Comparison of ENCODE assay signal across 28 mouse cellular contexts in the genomic region with DNA sequence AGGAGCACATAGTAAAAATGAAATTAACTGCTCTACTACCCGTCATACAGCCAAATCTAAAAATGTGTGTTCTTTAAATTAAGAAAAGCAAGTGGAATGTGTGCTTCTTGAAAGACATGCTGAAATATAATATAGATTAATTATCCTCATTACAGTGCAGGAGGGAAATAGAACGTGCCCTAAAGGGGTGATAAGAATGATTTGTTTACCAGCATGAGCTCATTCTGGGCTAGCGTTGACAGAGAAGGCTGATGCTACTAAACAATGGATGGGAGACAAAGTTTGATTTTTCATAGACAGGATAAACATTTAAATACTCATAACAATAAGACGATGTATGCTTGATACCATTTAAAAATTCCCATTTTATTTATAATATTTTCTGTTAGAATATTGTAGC.
"Had no signal": no experiment of that assay in that cellular context is flagged by ENCODE, and none has a peak within 500 bp of the region (broad histone marks: within the 10 kb centered on the region; RNA-seq: fewer than 3 reads in every experiment).

No protein-coding gene starts in this region.

- ATAC-seq: forebrain, embryonic 13.5 days; forebrain, embryonic 14.5 days; forebrain, embryonic 15.5 days; forebrain, embryonic 16.5 days; forebrain, postnatal 0 days had no signal

- H3K9ac ChIP-seq: embryonic facial prominence, embryonic 12.5 days; embryonic facial prominence, embryonic 13.5 days; embryonic facial prominence, embryonic 15.5 days; forebrain, embryonic 12.5 days; forebrain, embryonic 13.5 days; forebrain, embryonic 15.5 days; forebrain, postnatal 0 days had no signal

- H3K9me3 ChIP-seq: embryonic facial prominence, embryonic 10.5 days; embryonic facial prominence, embryonic 12.5 days; embryonic facial prominence, embryonic 13.5 days; embryonic facial prominence, embryonic 15.5 days; forebrain, embryonic 10.5 days; forebrain, embryonic 12.5 days; forebrain, embryonic 13.5 days; forebrain, embryonic 15.5 days had no signal

- DNase-seq: cerebellum, adult 18-20 months; cerebellum, adult 2 months; cerebellum, adult 8-10 months; cerebellum, adult 9-10 months; cerebellum, adult 9-11 months; cerebellum, postnatal 10 days; cerebellum, postnatal 14 days; cerebellum, postnatal 36 days; embryo, embryonic 11 days; forebrain, postnatal 0 days; gastrocnemius, adult 2 months; gastrocnemius, postnatal 10 days; gastrocnemius, postnatal 14 days; gastrocnemius, postnatal 25 days; gastrocnemius, postnatal 36 days; heart, adult 11 months; heart, adult 18-20 months had no signal

- H3K27me3 ChIP-seq: embryonic facial prominence, embryonic 12.5 days; embryonic facial prominence, embryonic 13.5 days; embryonic facial prominence, embryonic 15.5 days; forebrain, embryonic 12.5 days; forebrain, embryonic 13.5 days; forebrain, embryonic 15.5 days had no signal

- H3K36me3 ChIP-seq: embryonic facial prominence, embryonic 10.5 days; embryonic facial prominence, embryonic 12.5 days; embryonic facial prominence, embryonic 13.5 days; embryonic facial prominence, embryonic 15.5 days; forebrain, embryonic 10.5 days; forebrain, embryonic 12.5 days; forebrain, embryonic 15.5 days had no signal

- H3K4me3 ChIP-seq: embryonic facial prominence, embryonic 10.5 days; embryonic facial prominence, embryonic 12.5 days; embryonic facial prominence, embryonic 13.5 days; embryonic facial prominence, embryonic 15.5 days; erythroblast, embryonic 14.5 days; forebrain, embryonic 10.5 days; forebrain, embryonic 12.5 days; forebrain, embryonic 13.5 days; forebrain, embryonic 15.5 days; gastrocnemius, adult 2 months had no signal

- H3K4me2 ChIP-seq: embryonic facial prominence, embryonic 12.5 days; embryonic facial prominence, embryonic 13.5 days; embryonic facial prominence, embryonic 15.5 days; forebrain, embryonic 12.5 days; forebrain, embryonic 13.5 days; forebrain, embryonic 15.5 days had no signal

- H3K27ac ChIP-seq: embryonic facial prominence, embryonic 10.5 days; embryonic facial prominence, embryonic 12.5 days; embryonic facial prominence, embryonic 13.5 days; embryonic facial prominence, embryonic 15.5 days; forebrain, embryonic 10.5 days; forebrain, embryonic 12.5 days; forebrain, embryonic 13.5 days; forebrain, embryonic 15.5 days; gastrocnemius, adult 2 months had no signal

- H3K4me1 ChIP-seq: embryonic facial prominence, embryonic 10.5 days; embryonic facial prominence, embryonic 12.5 days; embryonic facial prominence, embryonic 13.5 days; embryonic facial prominence, embryonic 15.5 days; forebrain, embryonic 10.5 days; forebrain, embryonic 12.5 days; forebrain, embryonic 13.5 days; forebrain, embryonic 15.5 days had no signal
